Mouse (Mus musculus) hindbrain, embryonic 13.5 days (tissue): ENCODE data around the gene Tmem259. TPM values are rescaled to one million over a fixed set of nuclear protein-coding genes. Genes with fewer than 3 reads are reported as not detected.
A peak's percentile ranks its signal among the peaks of the same experiment; 100 is the strongest.

ENCODE experiments used
- ATAC-seq: fragments of 200-750 bp; cut with Nextera tagmentation; 2 replicates; pipeline ENCODE4 v1.8.0; 2017; ENCODE audit warnings: moderate TSS enrichment; ENCODE audit not compliant: low FRiP score
- H3K27ac ChIP-seq: fragments of 300-500 bp; sonication (generic); 2 replicates; pipeline ENCODE4 v1.5.1; 2015; ENCODE audit warnings: inconsistent platforms, mild to moderate bottlenecking, moderate library complexity
- H3K27me3 ChIP-seq: fragments of 300-500 bp; sonication (generic); 2 replicates; pipeline ENCODE4 v1.6.1; 2015; ENCODE audit warnings: mild to moderate bottlenecking, inconsistent platforms
- H3K36me3 ChIP-seq: fragments of 300-500 bp; sonication (generic); 2 replicates; pipeline ENCODE4 v1.6.1; 2015; ENCODE audit warnings: mild to moderate bottlenecking, inconsistent platforms
- H3K4me1 ChIP-seq: fragments of 300-500 bp; sonication (generic); replicated peaks from 2 replicates; pipeline ENCODE4 v1.6.1; 2015; ENCODE audit warnings: inconsistent platforms
- H3K4me2 ChIP-seq: fragments of 300-500 bp; sonication (generic); 2 replicates; pipeline ENCODE4 v1.6.1; 2015; ENCODE audit warnings: inconsistent platforms, mild to moderate bottlenecking, moderate library complexity
- H3K4me3 ChIP-seq: fragments of 300-500 bp; sonication (generic); 2 replicates; pipeline ENCODE4 v1.5.1; 2015; ENCODE audit warnings: mild to moderate bottlenecking, inconsistent platforms
- H3K9ac ChIP-seq: fragments of 300-500 bp; sonication (generic); 2 replicates; pipeline ENCODE4 v1.6.1; 2015; ENCODE audit warnings: mild to moderate bottlenecking, inconsistent platforms
- H3K9me3 ChIP-seq: fragments of 300-500 bp; sonication (generic); 2 replicates; pipeline ENCODE4 v1.6.1; 2016; ENCODE audit warnings: inconsistent platforms
- WGBS: fragments of 180-500 bp; shearing (Covaris S2); methylation state at CpG from one replicate; pipeline ENCODE4 v1.1.7; 2015; 5-methylcytosine and 5-hydroxymethylcytosine counted together
- polyA plus RNA-seq: library from polyadenylated mRNA; unstranded; fragments of >200 nt; fragmentation: Nextera tagmentation; extraction: Ambion mirVana; gene quantifications from 2 replicates; pipeline ENCODE4 v1.2.1, GENCODE M21; 2015

Tmem259 gene
- polyA plus RNA-seq, 1 experiment from 2014 or later, result 16.3 TPM

- H3K4me3 ChIP-seq, result no peak overlapping the region
- peak overlapping the region; percentile 55; the same call in 1 of the 2 replicates for H3K9ac ChIP-seq
- H3K9me3 ChIP-seq, result no peaks in the 10 kb centered on the region
- 77% methylated on average over 9 of the region's 9 CpGs for WGBS
- no peak for ATAC-seq
- H3K36me3 ChIP-seq, result peaks cover 25% of the 10 kb centered on the region
- H3K4me2 ChIP-seq, result no peak overlapping the region
- peaks cover 7% of the 10 kb centered on the region for H3K4me1 ChIP-seq
- H3K27me3 ChIP-seq, result 0 out of 2 replicates have a peak, but pooled peaks cover 9% of the 10 kb centered on the region
- no peak overlapping the region for H3K27ac ChIP-seq
Measured at GRCm38 (mm10) chr10:79955691-79956090, 28.4 kb downstream of the Tmem259 start.

- H3K9me3 ChIP-seq, result no peaks in the 10 kb centered on the region
- no peak overlapping the region for H3K4me3 ChIP-seq
- 82% methylated on average over 6 of the region's 6 CpGs for WGBS
- H3K27me3 ChIP-seq, result 0 out of 2 replicates have a peak, but pooled peaks cover 9% of the 10 kb centered on the region
- no peak overlapping the region for H3K4me2 ChIP-seq
- H3K9ac ChIP-seq, result no peak overlapping the region
- no peak for ATAC-seq
- 0 out of 2 replicates have a peak, but pooled peaks cover 3% of the 10 kb centered on the region for H3K4me1 ChIP-seq
- H3K27ac ChIP-seq, result no peak overlapping the region
- peaks cover 42% of the 10 kb centered on the region for H3K36me3 ChIP-seq
Measured at GRCm38 (mm10) chr10:79953946-79954345, 30.2 kb downstream of the Tmem259 start.

GRCm38 (mm10) chr10:79950661-79951060 is 33.5 kb downstream of the Tmem259 start:
- Histone ChIP-seq H3K9ac (no peak overlapping the region), H3K27ac (no peak overlapping the region; the same call in 1 of the 2 replicates), H3K27me3 (0 out of 2 replicates have a peak, but pooled peaks cover under 1% of the 10 kb centered on the region), H3K36me3 (peaks cover 56% of the 10 kb centered on the region), H3K9me3 (no peaks in the 10 kb centered on the region), H3K4me2 (no peak overlapping the region), H3K4me3 (no peak overlapping the region), H3K4me1 (peaks cover 16% of the 10 kb centered on the region)
- no peak for ATAC-seq
- 82% methylated on average over 18 of the region's 18 CpGs for WGBS

- Histone ChIP-seq H3K4me2 (no peak overlapping the region), H3K27me3 (no peaks in the 10 kb centered on the region), H3K36me3 (peaks cover 56% of the 10 kb centered on the region), H3K9me3 (no peaks in the 10 kb centered on the region), H3K4me1 (peaks cover 24% of the 10 kb centered on the region), H3K9ac (no peak overlapping the region), H3K27ac (no peak overlapping the region), H3K4me3 (no peak overlapping the region)
- ATAC-seq, result no peak
- WGBS, result 96% methylated on average over 4 of the region's 4 CpGs
Measured at GRCm38 (mm10) chr10:79949873-79950272, 34.3 kb downstream of the Tmem259 start.

- ATAC-seq, result no peak
- Histone ChIP-seq H3K4me2 (no peak overlapping the region), H3K4me3 (no peak overlapping the region), H3K9me3 (no peaks in the 10 kb centered on the region), H3K27me3 (no peaks in the 10 kb centered on the region), H3K4me1 (peaks cover 32% of the 10 kb centered on the region), H3K27ac (no peak overlapping the region), H3K36me3 (peaks cover 44% of the 10 kb centered on the region), H3K9ac (no peak overlapping the region)
- WGBS, result 73% methylated on average over 6 of the region's 6 CpGs
Measured at GRCm38 (mm10) chr10:79947502-79947901, 36.6 kb downstream of the Tmem259 start.

GRCm38 (mm10) chr10:79946752-79947322 is 37.3 kb downstream of the Tmem259 start:
- H3K27me3 ChIP-seq, result no peaks in the 10 kb centered on the region
- peak overlapping the region; percentile 46; the same call in 1 of the 2 replicates for H3K9ac ChIP-seq
- H3K4me3 ChIP-seq, result no peak overlapping the region
- H3K27ac ChIP-seq, result 0 out of 2 replicates have a peak overlapping the region, but pooled peaks have one; percentile 45
- WGBS, result 19% methylated on average over 7 of the region's 7 CpGs
- peaks cover 48% of the 10 kb centered on the region for H3K36me3 ChIP-seq
- peaks cover 32% of the 10 kb centered on the region for H3K4me1 ChIP-seq
- H3K4me2 ChIP-seq, result no peak overlapping the region
- ATAC-seq, result peak; percentile 14; the same call in 1 of the 2 replicates
- no peaks in the 10 kb centered on the region for H3K9me3 ChIP-seq

GRCm38 (mm10) chr10:79945507-79946234 is 38.5 kb downstream of the Tmem259 start:
- Histone ChIP-seq H3K9me3 (no peaks in the 10 kb centered on the region), H3K27me3 (no peaks in the 10 kb centered on the region), H3K4me1 (peaks cover 32% of the 10 kb centered on the region), H3K9ac (peak overlapping the region; percentile 46), H3K27ac (peak overlapping the region; percentile 71), H3K36me3 (peaks cover 43% of the 10 kb centered on the region), H3K4me3 (no peak overlapping the region), H3K4me2 (no peak overlapping the region)
- peak; percentile 36 for ATAC-seq
- WGBS, result 18% methylated on average over 16 of the region's 16 CpGs

GRCm38 (mm10) chr10:79943471-79943901 is 40.6 kb downstream of the Tmem259 start:
- Histone ChIP-seq H3K27me3 (no peaks in the 10 kb centered on the region), H3K4me2 (no peak overlapping the region), H3K4me1 (peaks cover 32% of the 10 kb centered on the region), H3K27ac (no peak overlapping the region), H3K9ac (no peak overlapping the region), H3K9me3 (no peaks in the 10 kb centered on the region), H3K4me3 (no peak overlapping the region), H3K36me3 (peaks cover 28% of the 10 kb centered on the region)
- no peak for ATAC-seq
- WGBS, result 85% methylated on average over 9 of the region's 9 CpGs

- no peak overlapping the region for H3K4me2 ChIP-seq
- 94% methylated on average over 1 of the region's 1 CpGs for WGBS
- H3K4me1 ChIP-seq, result peaks cover 37% of the 10 kb centered on the region
- no peak overlapping the region for H3K27ac ChIP-seq
- H3K36me3 ChIP-seq, result peaks cover 28% of the 10 kb centered on the region
- no peaks in the 10 kb centered on the region for H3K27me3 ChIP-seq
- no peak for ATAC-seq
- no peak overlapping the region for H3K9ac ChIP-seq
- no peak overlapping the region for H3K4me3 ChIP-seq
- no peaks in the 10 kb centered on the region for H3K9me3 ChIP-seq
Measured at GRCm38 (mm10) chr10:79942988-79943387, 41.1 kb downstream of the Tmem259 start.

- no peaks in the 10 kb centered on the region for H3K9me3 ChIP-seq
- peaks cover 24% of the 10 kb centered on the region for H3K36me3 ChIP-seq
- no peak overlapping the region for H3K27ac ChIP-seq
- H3K4me2 ChIP-seq, result no peak overlapping the region
- H3K4me1 ChIP-seq, result peaks cover 42% of the 10 kb centered on the region
- H3K27me3 ChIP-seq, result no peaks in the 10 kb centered on the region
- 71% methylated on average over 7 of the region's 7 CpGs for WGBS
- ATAC-seq, result no peak
- H3K4me3 ChIP-seq, result no peak overlapping the region
- H3K9ac ChIP-seq, result no peak overlapping the region
Measured at GRCm38 (mm10) chr10:79940749-79941148, 43.4 kb downstream of the Tmem259 start.

- no peak for ATAC-seq
- Histone ChIP-seq H3K4me1 (peaks cover 51% of the 10 kb centered on the region), H3K36me3 (peaks cover 30% of the 10 kb centered on the region), H3K4me3 (no peak overlapping the region), H3K9me3 (no peaks in the 10 kb centered on the region), H3K9ac (peak overlapping the region; percentile 0; the same call in 1 of the 2 replicates), H3K27me3 (no peaks in the 10 kb centered on the region), H3K27ac (no peak overlapping the region), H3K4me2 (no peak overlapping the region)
- 30% methylated on average over 11 of the region's 11 CpGs for WGBS
Measured at GRCm38 (mm10) chr10:79937775-79938526, 46.2 kb downstream of the Tmem259 start.

- 0 out of 2 replicates have a peak, but pooled peaks have one; percentile 1 for ATAC-seq
- peak overlapping the region; percentile 44; the same call in 1 of the 2 replicates for H3K27ac ChIP-seq
- H3K9ac ChIP-seq, result peak overlapping the region; percentile 0; the same call in 1 of the 2 replicates
Measured at GRCm38 (mm10) chr10:79936911-79937441, 47.2 kb downstream of the Tmem259 start.

More at GRCm38 (mm10) chr10:79936911-79937441, 47.2 kb downstream of the Tmem259 start:
- H3K27me3 ChIP-seq, result no peaks in the 10 kb centered on the region
- 53% methylated on average over 27 of the region's 27 CpGs for WGBS
- H3K4me3 ChIP-seq, result no peak overlapping the region
- H3K36me3 ChIP-seq, result peaks cover 36% of the 10 kb centered on the region
- H3K4me1 ChIP-seq, result peaks cover 61% of the 10 kb centered on the region
- peak overlapping the region; percentile 15; the same call in 1 of the 2 replicates for H3K4me2 ChIP-seq
- H3K9me3 ChIP-seq, result no peaks in the 10 kb centered on the region
